21 mouse cellular contexts compared by ENCODE assay signal in the genomic region with DNA sequence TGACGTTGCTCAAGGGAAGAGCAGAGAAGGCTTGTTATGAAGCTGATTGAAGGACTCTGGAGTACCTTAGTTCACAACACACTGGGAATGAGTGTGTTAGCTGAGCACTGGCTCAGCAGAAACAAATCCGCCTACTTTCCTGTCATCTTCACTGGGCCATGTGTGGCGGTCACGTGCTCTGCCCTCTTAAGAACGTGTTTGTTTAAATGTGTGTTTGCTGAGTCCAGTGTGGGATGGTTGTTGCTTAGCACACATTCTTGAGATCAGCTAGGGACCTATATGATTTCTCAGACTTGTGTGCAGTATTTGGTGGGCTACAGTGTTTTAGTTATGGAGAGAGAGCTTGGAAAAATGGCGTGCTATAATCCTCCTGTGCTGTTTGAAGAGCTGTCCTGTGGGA.
DNase-seq lines count a peak whose midpoint lies in the region; ATAC-seq lines count a peak whose summit lies in the region.
"Had no signal": no experiment of that assay in that cellular context is flagged by ENCODE, and none has a peak within 500 bp of the region (broad histone marks: within the 10 kb centered on the region; RNA-seq: fewer than 3 reads in every experiment).

No protein-coding gene starts in this region.

- no peak for DNase-seq in heart, postnatal 4 days
- DNase-seq in liver, embryonic 13.5 days = no peak
- DNase-seq in right cerebral cortex, postnatal 4 days = no peak
- no peak for DNase-seq in c-Kit-positive CD71-positive TER-119-positive erythroid progenitor cells, embryonic 14.5 days (ENCODE audit: low spot score)
- DNase-seq: adrenal gland, postnatal 25 days; cerebellum, adult 8-10 months; heart, adult 18-20 months; kidney, adult 9 months; kidney, postnatal 4 days; layer of hippocampus, adult 9-11 months; right cerebral cortex, postnatal 14 days had no signal

- peak overlapping the region; percentile 44 for H3K27ac ChIP-seq in heart, embryonic 16.5 days (ENCODE audit: low read length)
- H3K27ac ChIP-seq in liver, embryonic 13.5 days = peak overlapping the region; percentile 54; the same call in 1 of the 2 replicates
- H3K27ac ChIP-seq in lung, embryonic 16.5 days (ENCODE audit: low read length) = peak overlapping the region; percentile 47; the same call in 1 of the 2 replicates
- peak overlapping the region; percentile 7; the same call in 1 of the 2 replicates for H3K27ac ChIP-seq in stomach, embryonic 15.5 days
- no peak overlapping the region for H3K27ac ChIP-seq in forebrain, embryonic 15.5 days (replicated peaks)
- H3K27ac ChIP-seq: forebrain, embryonic 10.5 days; left cerebral cortex, adult 2 months; limb, embryonic 10.5 days; liver, embryonic 15.5 days had no signal

- no peak for ATAC-seq in heart, embryonic 16.5 days (replicated peaks; ENCODE audit: extremely low read depth, insufficient read depth, low FRiP score)
- no peak for ATAC-seq in liver, embryonic 13.5 days (ENCODE audit: low read depth)
- ATAC-seq in lung, embryonic 16.5 days (ENCODE audit: low read depth) = peak; percentile 51
- no peak for ATAC-seq in stomach, embryonic 15.5 days (ENCODE audit: insufficient read depth, low FRiP score, low read depth)
- ATAC-seq in forebrain, embryonic 15.5 days (replicated peaks) = no peak

- H3K36me3 ChIP-seq in heart, embryonic 16.5 days (ENCODE audit: control insufficient read depth, insufficient read depth) = peaks cover 43% of the 10 kb centered on the region
- H3K36me3 ChIP-seq in liver, embryonic 13.5 days = peaks cover 89% of the 10 kb centered on the region
- peaks cover 32% of the 10 kb centered on the region for H3K36me3 ChIP-seq in lung, embryonic 16.5 days (ENCODE audit: control insufficient read depth, insufficient read depth, low read length)
- peaks cover 19% of the 10 kb centered on the region for H3K36me3 ChIP-seq in stomach, embryonic 15.5 days
- no peaks in the 10 kb centered on the region for H3K36me3 ChIP-seq in forebrain, embryonic 15.5 days

- no peak overlapping the region for H3K4me2 ChIP-seq in heart, embryonic 16.5 days (ENCODE audit: low read depth, low read length)
- H3K4me2 ChIP-seq in liver, embryonic 13.5 days = no peak overlapping the region
- H3K4me2 ChIP-seq in lung, embryonic 16.5 days (ENCODE audit: low read depth, low read length) = no peak overlapping the region
- H3K4me2 ChIP-seq in stomach, embryonic 15.5 days = no peak overlapping the region
- no peak overlapping the region for H3K4me2 ChIP-seq in forebrain, embryonic 15.5 days (replicated peaks)
- H3K4me2 ChIP-seq: liver, embryonic 15.5 days; midbrain, embryonic 11.5 days had no signal

- 56% methylated on average over 6 of the region's 6 CpGs for WGBS in heart, embryonic 16.5 days
- WGBS in liver, embryonic 13.5 days (ENCODE audit: insufficient replicate concordance) = 73% methylated on average over 6 of the region's 6 CpGs
- 26% methylated on average over 6 of the region's 6 CpGs for WGBS in lung, embryonic 16.5 days
- 46% methylated on average over 6 of the region's 6 CpGs for WGBS in stomach, embryonic 15.5 days
- 83% methylated on average over 6 of the region's 6 CpGs for WGBS in forebrain, embryonic 15.5 days

- H3K9me3 ChIP-seq in heart, embryonic 16.5 days (replicated peaks; ENCODE audit: control insufficient read depth, low read length) = no peaks in the 10 kb centered on the region
- H3K9me3 ChIP-seq in liver, embryonic 13.5 days (replicated peaks) = no peaks in the 10 kb centered on the region
- H3K9me3 ChIP-seq in lung, embryonic 16.5 days (ENCODE audit: control insufficient read depth, low read length) = no peaks in the 10 kb centered on the region
- H3K9me3 ChIP-seq in stomach, embryonic 15.5 days = no peaks in the 10 kb centered on the region
- no peaks in the 10 kb centered on the region for H3K9me3 ChIP-seq in forebrain, embryonic 15.5 days
- H3K9me3 ChIP-seq: forebrain, embryonic 10.5 days; G1E; limb, embryonic 10.5 days; liver, embryonic 15.5 days had no signal

- no peak overlapping the region for H3K4me3 ChIP-seq in heart, embryonic 16.5 days (ENCODE audit: low read length)
- H3K4me3 ChIP-seq in liver, embryonic 13.5 days (replicated peaks) = no peak overlapping the region
- H3K4me3 ChIP-seq in lung, embryonic 16.5 days (ENCODE audit: low read length) = no peak overlapping the region
- H3K4me3 ChIP-seq in stomach, embryonic 15.5 days (replicated peaks) = no peak overlapping the region
- H3K4me3 ChIP-seq in forebrain, embryonic 15.5 days = no peak overlapping the region
- H3K4me3 ChIP-seq: forebrain, embryonic 10.5 days; left cerebral cortex, adult 2 months; limb, embryonic 10.5 days; liver, embryonic 15.5 days had no signal

- H3K4me1 ChIP-seq in heart, embryonic 16.5 days (ENCODE audit: control insufficient read depth, insufficient read depth, low read length) = peaks cover 38% of the 10 kb centered on the region
- H3K4me1 ChIP-seq in liver, embryonic 13.5 days (replicated peaks) = peaks cover 29% of the 10 kb centered on the region
- H3K4me1 ChIP-seq in lung, embryonic 16.5 days (replicated peaks; ENCODE audit: control insufficient read depth, insufficient read depth, low read length) = peaks cover 19% of the 10 kb centered on the region
- peaks cover 16% of the 10 kb centered on the region for H3K4me1 ChIP-seq in stomach, embryonic 15.5 days
- no peaks in the 10 kb centered on the region for H3K4me1 ChIP-seq in forebrain, embryonic 15.5 days

- no peak overlapping the region for H3K9ac ChIP-seq in heart, embryonic 16.5 days (ENCODE audit: low read length)
- no peak overlapping the region for H3K9ac ChIP-seq in liver, embryonic 13.5 days
- H3K9ac ChIP-seq in lung, embryonic 16.5 days (ENCODE audit: low read length) = no peak overlapping the region
- H3K9ac ChIP-seq in stomach, embryonic 15.5 days = no peak overlapping the region
- no peak overlapping the region for H3K9ac ChIP-seq in forebrain, embryonic 15.5 days (replicated peaks)
- H3K9ac ChIP-seq: liver, embryonic 15.5 days had no signal

- H3K27me3 ChIP-seq in heart, embryonic 16.5 days (ENCODE audit: control insufficient read depth, insufficient read depth, low read length) = no peaks in the 10 kb centered on the region
- no peaks in the 10 kb centered on the region for H3K27me3 ChIP-seq in liver, embryonic 13.5 days
- H3K27me3 ChIP-seq in lung, embryonic 16.5 days (ENCODE audit: control insufficient read depth, insufficient read depth, low read depth, low read length) = no peaks in the 10 kb centered on the region
- H3K27me3 ChIP-seq in stomach, embryonic 15.5 days (replicated peaks) = no peaks in the 10 kb centered on the region
- H3K27me3 ChIP-seq in forebrain, embryonic 15.5 days = no peaks in the 10 kb centered on the region
- H3K27me3 ChIP-seq: liver, embryonic 15.5 days had no signal
